8 mouse cellular contexts compared by ENCODE assay signal in the genomic region with DNA sequence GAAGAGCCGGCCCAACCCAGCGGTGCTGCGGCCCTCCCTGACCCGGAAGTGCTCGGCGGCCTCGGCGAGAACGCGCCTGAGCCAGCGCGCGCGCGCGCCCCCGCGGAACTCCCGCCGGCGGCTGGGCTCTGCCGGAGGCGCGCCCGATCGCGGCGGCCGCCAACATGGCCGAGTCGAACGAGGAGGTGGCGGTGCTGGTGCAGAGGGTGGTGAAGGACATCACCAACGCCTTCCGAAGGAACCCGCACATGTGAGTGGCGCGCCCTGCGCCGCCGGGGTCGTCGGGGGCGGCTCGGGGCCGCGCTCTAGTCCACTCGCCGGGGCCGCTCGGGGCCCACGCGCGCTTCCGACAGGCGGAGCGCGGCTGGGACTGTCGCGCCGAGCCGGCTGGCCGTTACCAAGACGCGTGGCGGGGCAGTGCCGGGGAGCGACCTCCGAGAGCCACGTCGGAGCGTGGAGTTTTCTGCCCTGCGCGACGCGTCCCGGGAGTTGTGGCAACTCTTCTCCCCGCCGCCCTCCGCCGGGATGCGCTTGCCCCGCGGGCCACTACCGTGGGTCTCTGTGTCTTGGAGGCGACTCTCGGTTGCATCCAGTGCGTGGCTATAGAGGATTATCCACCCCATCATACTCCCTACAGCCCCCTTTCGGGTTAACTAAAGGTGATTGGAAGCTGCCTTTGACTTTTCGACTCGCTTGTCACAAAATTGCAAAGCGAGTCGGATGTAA. TPM values are rescaled to one million over a fixed set of nuclear protein-coding genes. Genes with fewer than 3 reads are reported as not detected.
DNase-seq lines count a peak whose midpoint lies in the region; ATAC-seq and TF ChIP-seq lines count a peak whose summit lies in the region.

Ptar1 (plus strand) TSS at position 134 of the 726 bp plus-strand sequence.

- ATAC-seq in forebrain, embryonic 16.5 days, result peak; percentile 91
- ATAC-seq in lung, embryonic 15.5 days (ENCODE audit: borderline replicate concordance, extremely low read depth, low FRiP score, low TSS enrichment), result peak; percentile 92

- TF ChIP-seq CTCF in olfactory bulb, adult 2 months (IDR thresholded peaks at IDR 0.05; ENCODE audit: insufficient read depth, low read depth, low read length), result no peak

- peak; percentile 96 for TF ChIP-seq POLR2A in olfactory bulb, adult 2 months (IDR thresholded peaks at IDR 0.05; ENCODE audit: insufficient read depth, low read depth, low read length)

- H3K4me3 ChIP-seq in forebrain, embryonic 16.5 days (replicated peaks; ENCODE audit: low read length), result peak within 1 kb of the TSS; percentile 90
- peak within 1 kb of the TSS; percentile 96 for H3K4me3 ChIP-seq in lung, embryonic 15.5 days
- H3K4me3 ChIP-seq in olfactory bulb, adult 2 months (ENCODE audit: insufficient read depth, low read depth, low read length), result peak within 1 kb of the TSS; percentile 66

- no peaks in the 10 kb centered on the region for H3K36me3 ChIP-seq in forebrain, embryonic 16.5 days (ENCODE audit: control insufficient read depth, insufficient read depth)
- H3K36me3 ChIP-seq in lung, embryonic 15.5 days, result no peaks in the 10 kb centered on the region

- peak within 1 kb of the TSS; percentile 87 for H3K4me2 ChIP-seq in forebrain, embryonic 16.5 days (ENCODE audit: low read length)
- H3K4me2 ChIP-seq in lung, embryonic 15.5 days, result peak within 1 kb of the TSS; percentile 76

- WGBS in forebrain, embryonic 16.5 days, result under 1% methylated on average over 93 of the region's 93 CpGs
- WGBS in lung, embryonic 15.5 days, result under 1% methylated on average over 93 of the region's 93 CpGs
- under 1% methylated on average over 93 of the region's 93 CpGs for WGBS in olfactory bulb, adult 2 months

- peak; percentile 41 for DNase-seq in MEL-GATA-1-ER (ENCODE audit: extremely low read depth, low read depth)
- DNase-seq in cerebellum, adult 18-20 months, result peak; percentile 85 to 97
- DNase-seq in heart, postnatal 4 days, result peak; percentile 96
- peak; percentile 59 to 74 for DNase-seq in layer of hippocampus, adult 8-10 months (ENCODE audit: low spot score in 2 of 2)
- DNase-seq in thymus, adult 18-20 months, result peak; percentile 75 to 77

- no peaks in the 10 kb centered on the region for H3K9me3 ChIP-seq in forebrain, embryonic 16.5 days (ENCODE audit: control insufficient read depth, low read length)
- no peaks in the 10 kb centered on the region for H3K9me3 ChIP-seq in lung, embryonic 15.5 days

- no peaks in the 10 kb centered on the region for H3K27me3 ChIP-seq in forebrain, embryonic 16.5 days (replicated peaks; ENCODE audit: control insufficient read depth, insufficient read depth, low read length)
- H3K27me3 ChIP-seq in lung, embryonic 15.5 days, result no peaks in the 10 kb centered on the region

- H3K27ac ChIP-seq in forebrain, embryonic 16.5 days (ENCODE audit: low read length), result peak within 1 kb of the TSS; percentile 90
- H3K27ac ChIP-seq in lung, embryonic 15.5 days, result peak within 1 kb of the TSS; percentile 95
- H3K27ac ChIP-seq in olfactory bulb, adult 2 months (ENCODE audit: insufficient read depth, low read depth, low read length), result peak within 1 kb of the TSS; percentile 83

- peak within 1 kb of the TSS; percentile 94 for H3K9ac ChIP-seq in forebrain, embryonic 16.5 days (replicated peaks; ENCODE audit: low read depth, low read length)
- peak within 1 kb of the TSS; percentile 93 for H3K9ac ChIP-seq in lung, embryonic 15.5 days

- peaks cover 6% of the 10 kb centered on the region; the same call in 1 of the 2 replicates for H3K4me1 ChIP-seq in forebrain, embryonic 16.5 days (replicated peaks; ENCODE audit: control insufficient read depth, insufficient read depth, low read length)
- peaks cover 8% of the 10 kb centered on the region for H3K4me1 ChIP-seq in lung, embryonic 15.5 days
- H3K4me1 ChIP-seq in olfactory bulb, adult 2 months (ENCODE audit: control insufficient read depth, insufficient read depth, low read length), result no peaks in the 10 kb centered on the region; the same call in 1 of the 2 replicates

RNA-seq across cellular contexts. Expression of gene Ptar1, which starts in this region (rescaled TPM):
- polyA plus RNA-seq in forebrain, embryonic 16.5 days (2015; fragmentation: Nextera tagmentation; extraction: Ambion mirVana), result 3.0 and 3.1 TPM in 2 replicates
- total RNA-seq in heart, postnatal 4 days (2021), result 10 to 100 TPM; 24.7 to 25.2 TPM
- total RNA-seq in layer of hippocampus, adult 8-10 months (2022), result 10 to 100 TPM; 35.1 to 47.1 (median 39.8) TPM
- 5.8 and 6.9 TPM in 2 replicates for polyA plus RNA-seq in lung, embryonic 15.5 days (2015; fragmentation: Nextera tagmentation; extraction: Ambion mirVana)
- polyA plus RNA-seq in olfactory bulb, adult 2 months (2012; ENCODE audit: insufficient read depth, insufficient read length, low replicate concordance, missing spikeins), result not detected in 2 replicates

Comparison
In these comparisons a context has a peak if more than half of its experiments do, and no peak if none do; other contexts are left out.
1. Peak in every context shown above with its lines: DNase-seq, ATAC-seq, H3K4me3 ChIP-seq and H3K27ac ChIP-seq.
2. DNase-seq: peak in every context shown above with its lines; median percentile 96 in heart, postnatal 4 days; 91 in cerebellum, adult 18-20 months; 76 in thymus, adult 18-20 months; 66 in layer of hippocampus, adult 8-10 months; 41 in MEL-GATA-1-ER.